Mouse (Mus musculus): Measurements from ENCODE around the gene Vmn2r14.
"Not testable (repeated sequence)": the region's sequence is repeated elsewhere in the genome, so short reads cannot be mapped to it uniquely, and the experiment has no call there.

Gene Vmn2r14

DNA sequence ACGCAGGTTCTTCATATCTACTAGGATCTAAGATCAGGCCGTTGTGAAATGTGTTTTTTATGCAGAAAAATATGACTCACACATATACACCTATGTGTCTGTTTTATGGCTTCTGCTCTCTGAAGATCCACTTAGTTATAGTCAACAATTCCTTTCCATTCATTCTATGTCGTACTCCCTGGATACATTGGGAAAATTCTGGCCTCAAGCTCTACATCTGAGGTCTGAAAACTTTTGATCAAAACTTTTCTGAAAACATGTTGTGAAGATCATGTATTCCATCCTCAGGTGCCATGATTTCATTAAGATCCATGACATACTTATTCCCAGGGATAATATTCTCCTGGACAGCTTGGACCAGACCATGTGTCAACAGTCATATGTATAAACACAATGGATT is at the start of gene Vmn2r14:
Vmn2r14 (minus strand) TSS at position 101 of the 400 bp plus-strand sequence.
- no peak for DNase-seq

DNA sequence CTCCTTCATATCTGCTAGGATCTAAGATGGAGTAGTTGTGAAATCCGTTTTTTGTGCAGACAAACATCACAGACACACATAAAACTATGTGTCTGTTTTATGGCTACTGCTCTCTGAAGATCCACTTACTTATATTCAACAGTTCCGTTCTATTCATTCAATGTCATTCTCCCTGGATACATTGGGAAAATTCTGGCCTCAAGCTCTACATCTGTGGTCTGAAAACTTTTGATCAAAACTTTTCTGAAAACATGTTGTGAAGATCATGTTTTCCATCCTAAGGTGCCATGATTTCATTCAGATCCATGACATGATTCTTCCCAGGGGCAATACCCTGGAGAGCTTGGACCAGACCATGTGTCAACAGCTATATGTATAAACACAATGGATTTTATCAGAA is 32.4 kb downstream of the Vmn2r14 start, which contains the start of gene Vmn2r13:
Vmn2r13 (minus strand) TSS at position 101 of the 400 bp plus-strand sequence.
- not testable (repeated sequence) for DNase-seq

DNA sequence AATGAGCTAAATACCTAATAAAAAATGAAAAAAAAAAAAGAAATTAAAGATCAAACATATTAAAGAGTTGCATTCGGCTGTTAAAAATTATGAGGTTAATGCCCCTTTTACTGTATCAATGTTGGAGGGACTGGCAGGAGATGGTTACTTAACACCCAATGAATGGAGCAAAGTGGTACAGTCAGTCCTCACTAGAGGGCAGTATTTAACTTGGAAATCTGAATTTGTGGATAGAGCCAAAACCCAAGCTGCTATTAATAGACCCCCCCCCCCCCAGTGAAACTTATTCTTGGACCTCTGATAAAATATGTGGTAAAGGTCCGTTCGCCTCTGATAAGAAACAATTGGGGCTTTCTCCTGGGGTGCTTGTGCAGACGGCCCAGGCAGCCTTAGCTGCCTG is 57.7 kb downstream of the Vmn2r14 start:
- not testable (repeated sequence) for DNase-seq

Measured in cerebellum, adult 11-12 months (tissue).